Mouse (Mus musculus): ENCODE data around the gene Scgb1b27. TPM values are rescaled to one million over a fixed set of nuclear protein-coding genes. Genes with fewer than 3 reads are reported as not detected.
"Not testable (repeated sequence)": the region's sequence is repeated elsewhere in the genome, so short reads cannot be mapped to it uniquely, and the experiment has no call there.

The Scgb1b27 gene
- polyA plus RNA-seq (2014; fragmentation: Nextera tagmentation; extraction: Ambion mirVana), result not detected in 2 replicates

GRCm38 (mm10) chr7:34021183-34021582, at the start of gene Scgb1b27:
Gene Scgb1b27 (plus strand): TSS chr7:34021483.
- H3K27me3 ChIP-seq (ENCODE audit: control insufficient read depth, insufficient read depth, low read length); H3K27ac ChIP-seq; H3K4me2 ChIP-seq (replicated peaks); ATAC-seq (ENCODE audit: low FRiP score); DNase-seq (ENCODE audit: low spot score); H3K4me3 ChIP-seq (replicated peaks; ENCODE audit: low read length); H3K36me3 ChIP-seq (replicated peaks; ENCODE audit: control insufficient read depth, insufficient read depth); H3K4me1 ChIP-seq (replicated peaks; ENCODE audit: control insufficient read depth, insufficient read depth, low read length); H3K9ac ChIP-seq: not testable (repeated sequence)
- WGBS, result 96% methylated on average over 1 of the region's 1 CpGs
- H3K9me3 ChIP-seq (ENCODE audit: control insufficient read depth, low read length), result peaks cover 30% of the 10 kb centered on the region; the same call in 1 of the 2 replicates

- not testable (repeated sequence) for H3K4me1 ChIP-seq (replicated peaks; ENCODE audit: control insufficient read depth, insufficient read depth, low read length); H3K4me2 ChIP-seq (replicated peaks); H3K27ac ChIP-seq; H3K27me3 ChIP-seq (ENCODE audit: control insufficient read depth, insufficient read depth, low read length); DNase-seq (ENCODE audit: low spot score); ATAC-seq (ENCODE audit: low FRiP score); H3K9ac ChIP-seq; H3K4me3 ChIP-seq (replicated peaks; ENCODE audit: low read length); H3K36me3 ChIP-seq (replicated peaks; ENCODE audit: control insufficient read depth, insufficient read depth)
- 0 out of 2 replicates have a peak, but pooled peaks cover 11% of the 10 kb centered on the region for H3K9me3 ChIP-seq (ENCODE audit: control insufficient read depth, low read length)
- 31% methylated on average over 8 of the region's 9 CpGs for WGBS
These were observed 39.0 kb upstream of the Scgb1b27 start for GRCm38 (mm10) chr7:33982281-33982680.

GRCm38 (mm10) chr7:34013842-34014241, 7.4 kb upstream of the Scgb1b27 start, which contains the start of gene Scgb2b27:
Gene Scgb2b27 (minus strand): TSS chr7:34013942.
- H3K27me3 ChIP-seq (ENCODE audit: control insufficient read depth, insufficient read depth, low read length), result no peaks in the 10 kb centered on the region
- 73% methylated on average over 4 of the region's 4 CpGs for WGBS
- no peaks in the 10 kb centered on the region for H3K4me1 ChIP-seq (replicated peaks; ENCODE audit: control insufficient read depth, insufficient read depth, low read length)
- DNase-seq (ENCODE audit: low spot score) (no peak), ATAC-seq (ENCODE audit: low FRiP score) (no peak)
- no peak within 1 kb of the TSS for H3K9ac ChIP-seq
- H3K4me3 ChIP-seq (replicated peaks; ENCODE audit: low read length), result no peak within 1 kb of the TSS
- no peak within 1 kb of the TSS for H3K27ac ChIP-seq
- H3K4me2 ChIP-seq (replicated peaks), result no peak within 1 kb of the TSS
- H3K36me3 ChIP-seq (replicated peaks; ENCODE audit: control insufficient read depth, insufficient read depth), result no peaks in the 10 kb centered on the region
- peaks cover 56% of the 10 kb centered on the region for H3K9me3 ChIP-seq (ENCODE audit: control insufficient read depth, low read length)

GRCm38 (mm10) chr7:34025641-34026040, 4.4 kb downstream of the Scgb1b27 start:
- H3K27ac ChIP-seq, result no peak overlapping the region
- no peaks in the 10 kb centered on the region for H3K27me3 ChIP-seq (ENCODE audit: control insufficient read depth, insufficient read depth, low read length)
- H3K4me2 ChIP-seq (replicated peaks), result no peak overlapping the region
- no peak overlapping the region for H3K4me3 ChIP-seq (replicated peaks; ENCODE audit: low read length)
- 79% methylated on average over 4 of the region's 4 CpGs for WGBS
- no peak for ATAC-seq (ENCODE audit: low FRiP score)
- no peak for DNase-seq (ENCODE audit: low spot score)
- H3K9ac ChIP-seq, result no peak overlapping the region
- no peaks in the 10 kb centered on the region for H3K36me3 ChIP-seq (replicated peaks; ENCODE audit: control insufficient read depth, insufficient read depth)
- peaks cover 23% of the 10 kb centered on the region; the same call in 1 of the 2 replicates for H3K9me3 ChIP-seq (ENCODE audit: control insufficient read depth, low read length)
- H3K4me1 ChIP-seq (replicated peaks; ENCODE audit: control insufficient read depth, insufficient read depth, low read length), result no peaks in the 10 kb centered on the region

GRCm38 (mm10) chr7:34027202-34027601, 5.9 kb downstream of the Scgb1b27 start:
- ATAC-seq (ENCODE audit: low FRiP score); H3K36me3 ChIP-seq (replicated peaks; ENCODE audit: control insufficient read depth, insufficient read depth); H3K4me3 ChIP-seq (replicated peaks; ENCODE audit: low read length); DNase-seq (ENCODE audit: low spot score); H3K27ac ChIP-seq; H3K27me3 ChIP-seq (ENCODE audit: control insufficient read depth, insufficient read depth, low read length); H3K4me1 ChIP-seq (replicated peaks; ENCODE audit: control insufficient read depth, insufficient read depth, low read length); H3K9ac ChIP-seq; H3K4me2 ChIP-seq (replicated peaks): not testable (repeated sequence)
- H3K9me3 ChIP-seq (ENCODE audit: control insufficient read depth, low read length), result peaks cover 32% of the 10 kb centered on the region
- 90% methylated on average over 9 of the region's 9 CpGs for WGBS

GRCm38 (mm10) chr7:34030026-34030425, 8.7 kb downstream of the Scgb1b27 start:
- H3K4me2 ChIP-seq (replicated peaks), result no peak overlapping the region
- H3K9me3 ChIP-seq (ENCODE audit: control insufficient read depth, low read length), result peaks cover 39% of the 10 kb centered on the region
- WGBS, result 93% methylated on average over 11 of the region's 11 CpGs
- H3K27me3 ChIP-seq (ENCODE audit: control insufficient read depth, insufficient read depth, low read length), result no peaks in the 10 kb centered on the region
- H3K9ac ChIP-seq, result no peak overlapping the region
- no peak overlapping the region for H3K27ac ChIP-seq
- no peaks in the 10 kb centered on the region for H3K4me1 ChIP-seq (replicated peaks; ENCODE audit: control insufficient read depth, insufficient read depth, low read length)
- no peak overlapping the region for H3K4me3 ChIP-seq (replicated peaks; ENCODE audit: low read length)
- H3K36me3 ChIP-seq (replicated peaks; ENCODE audit: control insufficient read depth, insufficient read depth), result no peaks in the 10 kb centered on the region
- no peak for ATAC-seq (ENCODE audit: low FRiP score)
- no peak for DNase-seq (ENCODE audit: low spot score)

- DNase-seq (ENCODE audit: low spot score); H3K4me1 ChIP-seq (replicated peaks; ENCODE audit: control insufficient read depth, insufficient read depth, low read length); H3K27ac ChIP-seq; H3K4me2 ChIP-seq (replicated peaks); H3K27me3 ChIP-seq (ENCODE audit: control insufficient read depth, insufficient read depth, low read length); H3K4me3 ChIP-seq (replicated peaks; ENCODE audit: low read length); ATAC-seq (ENCODE audit: low FRiP score); H3K9ac ChIP-seq; H3K36me3 ChIP-seq (replicated peaks; ENCODE audit: control insufficient read depth, insufficient read depth): not testable (repeated sequence)
- H3K9me3 ChIP-seq (ENCODE audit: control insufficient read depth, low read length), result peaks cover 27% of the 10 kb centered on the region
- WGBS, result 83% methylated on average over 2 of the region's 4 CpGs
These were observed 13.3 kb downstream of the Scgb1b27 start for GRCm38 (mm10) chr7:34034579-34034978.

- not testable (repeated sequence) for H3K4me2 ChIP-seq (replicated peaks); H3K4me3 ChIP-seq (replicated peaks; ENCODE audit: low read length); H3K9ac ChIP-seq; H3K36me3 ChIP-seq (replicated peaks; ENCODE audit: control insufficient read depth, insufficient read depth); H3K27me3 ChIP-seq (ENCODE audit: control insufficient read depth, insufficient read depth, low read length); H3K27ac ChIP-seq; H3K4me1 ChIP-seq (replicated peaks; ENCODE audit: control insufficient read depth, insufficient read depth, low read length); ATAC-seq (ENCODE audit: low FRiP score); DNase-seq (ENCODE audit: low spot score)
- peaks cover 22% of the 10 kb centered on the region; the same call in 1 of the 2 replicates for H3K9me3 ChIP-seq (ENCODE audit: control insufficient read depth, low read length)
- WGBS, result 93% methylated on average over 11 of the region's 11 CpGs
These were observed 15.0 kb downstream of the Scgb1b27 start for GRCm38 (mm10) chr7:34036076-34036815.

GRCm38 (mm10) chr7:34068132-34068531, 46.8 kb downstream of the Scgb1b27 start:
- 82% methylated on average over 5 of the region's 5 CpGs for WGBS
- H3K27me3 ChIP-seq (ENCODE audit: control insufficient read depth, insufficient read depth, low read length); H3K4me2 ChIP-seq (replicated peaks); H3K9ac ChIP-seq; H3K9me3 ChIP-seq (ENCODE audit: control insufficient read depth, low read length); H3K4me1 ChIP-seq (replicated peaks; ENCODE audit: control insufficient read depth, insufficient read depth, low read length); DNase-seq (ENCODE audit: low spot score); H3K27ac ChIP-seq; ATAC-seq (ENCODE audit: low FRiP score); H3K36me3 ChIP-seq (replicated peaks; ENCODE audit: control insufficient read depth, insufficient read depth); H3K4me3 ChIP-seq (replicated peaks; ENCODE audit: low read length): not testable (repeated sequence)
